Mouse (Mus musculus) intestine, embryonic 15.5 days (tissue): ENCODE measurements around the gene Gtpbp10. TPM values are rescaled to one million over a fixed set of nuclear protein-coding genes. Genes with fewer than 3 reads are reported as not detected.
A peak's percentile ranks its signal among the peaks of the same experiment; 100 is the strongest.

Source experiments
- ATAC-seq: fragments of 200-750 bp; cut with Nextera tagmentation; 2 replicates; pipeline ENCODE4 v1.8.0; 2017; ENCODE audit warnings: moderate TSS enrichment, moderate library complexity
- H3K27ac ChIP-seq: fragments of 300-500 bp; sonication (generic); 2 replicates; pipeline ENCODE4 v1.5.1; 2015; ENCODE audit warnings: mild to moderate bottlenecking, inconsistent platforms
- H3K27me3 ChIP-seq: fragments of 300-500 bp; sonication (generic); replicated peaks from 2 replicates; pipeline ENCODE4 v1.6.1; 2015; ENCODE audit warnings: inconsistent platforms
- H3K36me3 ChIP-seq: fragments of 300-500 bp; sonication (generic); 2 replicates; pipeline ENCODE4 v1.6.1; 2015; ENCODE audit warnings: inconsistent platforms
- H3K4me1 ChIP-seq: fragments of 300-500 bp; sonication (generic); replicated peaks from 2 replicates; pipeline ENCODE4 v1.6.1; 2015; ENCODE audit warnings: inconsistent platforms
- H3K4me2 ChIP-seq: fragments of 300-500 bp; sonication (generic); replicated peaks from 2 replicates; pipeline ENCODE4 v1.6.1; 2015; ENCODE audit warnings: mild to moderate bottlenecking, inconsistent platforms
- H3K4me3 ChIP-seq: fragments of 300-500 bp; sonication (generic); replicated peaks from 2 replicates; pipeline ENCODE4 v1.5.1; 2015; ENCODE audit warnings: inconsistent platforms
- H3K9ac ChIP-seq: fragments of 300-500 bp; sonication (generic); 2 replicates; pipeline ENCODE4 v1.6.1; 2015; ENCODE audit warnings: inconsistent platforms
- H3K9me3 ChIP-seq: fragments of 300-500 bp; sonication (generic); 2 replicates; pipeline ENCODE4 v1.6.1; 2016; ENCODE audit warnings: inconsistent platforms
- WGBS: fragments of 180-500 bp; shearing (Covaris S2); methylation state at CpG from one replicate; pipeline ENCODE4 v1.1.7; 2015; 5-methylcytosine and 5-hydroxymethylcytosine counted together
- polyA plus RNA-seq: library from polyadenylated mRNA; unstranded; fragments of >200 nt; fragmentation: Nextera tagmentation; extraction: Ambion mirVana; gene quantifications from 2 replicates; pipeline ENCODE4 v1.2.1, GENCODE M21; 2015

Gtpbp10 gene
- polyA plus RNA-seq, 1 experiment from 2014 or later: 32.5 TPM

GRCm38 (mm10) chr5:5494269-5495005, 64.9 kb downstream of the Gtpbp10 start:
- 0 out of 2 replicates have a peak overlapping the region, but pooled peaks have one; percentile 3 for H3K4me2 ChIP-seq
- H3K9ac ChIP-seq: no peak overlapping the region
- 38% methylated on average over 16 of the region's 16 CpGs for WGBS
- peak; percentile 70 for ATAC-seq
- no peaks in the 10 kb centered on the region for H3K36me3 ChIP-seq
- H3K9me3 ChIP-seq: no peaks in the 10 kb centered on the region
- no peaks in the 10 kb centered on the region for H3K4me1 ChIP-seq
- H3K27ac ChIP-seq: no peak overlapping the region
- no peaks in the 10 kb centered on the region for H3K27me3 ChIP-seq
- no peak overlapping the region for H3K4me3 ChIP-seq

GRCm38 (mm10) chr5:5492163-5492562, 67.2 kb downstream of the Gtpbp10 start:
- H3K9ac ChIP-seq: no peak overlapping the region
- no peak for ATAC-seq
- WGBS: 96% methylated on average over 4 of the region's 4 CpGs
- H3K36me3 ChIP-seq: no peaks in the 10 kb centered on the region
- no peaks in the 10 kb centered on the region for H3K4me1 ChIP-seq
- no peak overlapping the region for H3K4me2 ChIP-seq
- no peak overlapping the region for H3K4me3 ChIP-seq
- no peak overlapping the region for H3K27ac ChIP-seq
- H3K27me3 ChIP-seq: no peaks in the 10 kb centered on the region
- H3K9me3 ChIP-seq: no peaks in the 10 kb centered on the region

Other genes starting within 250 kb of the Gtpbp10 start
- 15.0 and 16.6 TPM in 2 replicates for gene Cdk14, start 139.2 kb downstream of the Gtpbp10 start, polyA plus RNA-seq
- not detected in 2 replicates for gene 1700015F17Rik, start 80.4 kb downstream of the Gtpbp10 start, polyA plus RNA-seq
- 23.9 and 24.2 TPM in 2 replicates for gene Cldn12, start 44.6 kb downstream of the Gtpbp10 start, polyA plus RNA-seq
- gene Gm8773, start 14.3 kb upstream of the Gtpbp10 start, polyA plus RNA-seq: 2.0 and 2.2 TPM in 2 replicates
- gene Cfap69, start 104.7 kb upstream of the Gtpbp10 start, polyA plus RNA-seq: 1.3 and 1.5 TPM in 2 replicates
- gene Steap2, start 135.0 kb upstream of the Gtpbp10 start, polyA plus RNA-seq: 7.8 and 9.5 TPM in 2 replicates
- gene Steap1, start 189.8 kb upstream of the Gtpbp10 start, polyA plus RNA-seq: 5.7 and 6.5 TPM in 2 replicates